Mouse (Mus musculus): ENCODE data around the gene Hmga1b. TPM values are rescaled to one million over a fixed set of nuclear protein-coding genes. Genes with fewer than 3 reads are reported as not detected.
A peak's percentile ranks its signal among the peaks of the same experiment; 100 is the strongest.

Hmga1b gene
- polyA plus RNA-seq, 1 experiment: 130 TPM

DNA sequence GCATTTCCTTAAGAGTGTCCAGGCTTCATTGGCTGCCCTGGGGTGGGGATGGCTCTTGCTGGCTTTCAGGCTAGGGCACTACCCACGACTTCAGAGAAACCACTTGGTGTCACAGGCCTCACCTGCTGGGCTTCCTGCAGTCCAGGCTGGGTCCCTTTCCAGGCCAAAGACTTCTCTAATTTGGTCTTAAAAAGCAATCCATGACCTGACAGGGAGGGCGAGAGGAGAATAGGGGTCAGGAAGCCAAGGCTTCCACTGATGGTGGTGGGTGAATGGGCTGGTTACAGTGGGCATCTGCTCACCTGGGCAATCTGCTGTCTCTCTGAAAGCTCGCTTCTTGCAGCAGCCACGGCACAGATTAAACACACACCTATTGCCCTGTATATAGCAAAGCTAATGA is 26.8 kb downstream of the Hmga1b start:
- H3K36me3 ChIP-seq (ENCODE audit: control insufficient read depth, insufficient read depth): peaks cover 26% of the 10 kb centered on the region
- H3ac ChIP-seq (ENCODE audit: control insufficient read depth, insufficient read length): no peak overlapping the region
- no peaks in the 10 kb centered on the region for H3K27me3 ChIP-seq (ENCODE audit: control insufficient read depth, insufficient read depth, insufficient read length)
- TF ChIP-seq POLR2A (IDR thresholded peaks at IDR 0.05; ENCODE audit: insufficient read length, low read depth) (no peak), MYOG (IDR thresholded peaks at IDR 0.05; ENCODE audit: control insufficient read depth in 1 of 3, insufficient read depth in 1 of 3, insufficient read length in 2 of 3, low read depth in 2 of 3) (no peak), SRF (IDR thresholded peaks at IDR 0.05; ENCODE audit: control insufficient read depth, insufficient read length, low read depth) (no peak), POLR2AphosphoS2 (IDR thresholded peaks at IDR 0.05; ENCODE audit: insufficient read length, low read depth) (no peak), CEBPB (IDR thresholded peaks at IDR 0.05; ENCODE audit: insufficient read depth, poor library complexity, severe bottlenecking) (no peak), MYOD1 (IDR thresholded peaks at IDR 0.05; ENCODE audit: control insufficient read depth in 1 of 3, insufficient read length in 2 of 3, low read depth in 2 of 3) (no peak), E2F4 (IDR thresholded peaks at IDR 0.05; ENCODE audit: insufficient read depth) (no peak), TCF12 (IDR thresholded peaks at IDR 0.05; ENCODE audit: insufficient read depth, poor library complexity, severe bottlenecking) (no peak), MAX (IDR thresholded peaks at IDR 0.05; ENCODE audit: low read depth) (no peak), TCF3 (IDR thresholded peaks at IDR 0.05; ENCODE audit: insufficient read length, low read depth) (no peak), REST (IDR thresholded peaks at IDR 0.05; ENCODE audit: insufficient read depth, insufficient read length) (no peak), USF1 (IDR thresholded peaks at IDR 0.05; ENCODE audit: low read depth) (no peak)
- H3K4me2 ChIP-seq (ENCODE audit: low read depth): no peak overlapping the region
- H3K4me3 ChIP-seq: no peak overlapping the region
- peaks cover 16% of the 10 kb centered on the region for H3K79me2 ChIP-seq (ENCODE audit: control insufficient read depth, insufficient read depth)

DNA sequence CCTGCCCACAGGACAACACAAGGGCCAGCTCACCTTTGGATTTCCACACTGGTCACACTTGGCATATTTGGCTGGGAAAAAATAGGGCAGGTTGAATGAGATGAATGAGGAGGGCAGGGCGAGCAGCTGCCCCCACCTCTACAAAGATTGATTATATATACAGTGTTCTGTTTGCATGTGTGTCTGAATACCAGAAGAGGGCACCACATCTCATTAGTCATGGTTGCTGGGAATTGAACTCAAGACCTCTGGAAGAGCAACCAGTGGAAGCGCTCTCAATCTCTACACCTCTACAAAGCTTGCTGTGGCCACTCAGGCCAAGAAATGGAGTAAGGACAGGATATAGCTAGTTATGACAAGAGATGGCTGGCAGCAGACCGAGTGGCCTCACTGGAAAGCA is 27.2 kb downstream of the Hmga1b start:
- Histone ChIP-seq H3K27me3 (ENCODE audit: control insufficient read depth, insufficient read depth, insufficient read length) (no peaks in the 10 kb centered on the region), H3ac (ENCODE audit: control insufficient read depth, insufficient read length) (no peak overlapping the region), H3K36me3 (ENCODE audit: control insufficient read depth, insufficient read depth) (peaks cover 26% of the 10 kb centered on the region), H3K4me2 (ENCODE audit: low read depth) (no peak overlapping the region), H3K79me2 (ENCODE audit: control insufficient read depth, insufficient read depth) (peaks cover 15% of the 10 kb centered on the region), H3K4me3 (no peak overlapping the region)
- TF ChIP-seq MYOG (IDR thresholded peaks at IDR 0.05; ENCODE audit: control insufficient read depth in 1 of 3, insufficient read depth in 1 of 3, insufficient read length in 2 of 3, low read depth in 2 of 3) (no peak), POLR2A (IDR thresholded peaks at IDR 0.05; ENCODE audit: insufficient read length, low read depth) (no peak), SRF (IDR thresholded peaks at IDR 0.05; ENCODE audit: control insufficient read depth, insufficient read length, low read depth) (no peak), TCF12 (IDR thresholded peaks at IDR 0.05; ENCODE audit: insufficient read depth, poor library complexity, severe bottlenecking) (no peak), E2F4 (IDR thresholded peaks at IDR 0.05; ENCODE audit: insufficient read depth) (no peak), MYOD1 (IDR thresholded peaks at IDR 0.05; ENCODE audit: control insufficient read depth in 1 of 3, insufficient read length in 2 of 3, low read depth in 2 of 3) (no peak), USF1 (IDR thresholded peaks at IDR 0.05; ENCODE audit: low read depth) (no peak), POLR2AphosphoS2 (IDR thresholded peaks at IDR 0.05; ENCODE audit: insufficient read length, low read depth) (no peak), MAX (IDR thresholded peaks at IDR 0.05; ENCODE audit: low read depth) (no peak), CEBPB (IDR thresholded peaks at IDR 0.05; ENCODE audit: insufficient read depth, poor library complexity, severe bottlenecking) (no peak), TCF3 (IDR thresholded peaks at IDR 0.05; ENCODE audit: insufficient read length, low read depth) (no peak), REST (IDR thresholded peaks at IDR 0.05; ENCODE audit: insufficient read depth, insufficient read length) (no peak)

DNA sequence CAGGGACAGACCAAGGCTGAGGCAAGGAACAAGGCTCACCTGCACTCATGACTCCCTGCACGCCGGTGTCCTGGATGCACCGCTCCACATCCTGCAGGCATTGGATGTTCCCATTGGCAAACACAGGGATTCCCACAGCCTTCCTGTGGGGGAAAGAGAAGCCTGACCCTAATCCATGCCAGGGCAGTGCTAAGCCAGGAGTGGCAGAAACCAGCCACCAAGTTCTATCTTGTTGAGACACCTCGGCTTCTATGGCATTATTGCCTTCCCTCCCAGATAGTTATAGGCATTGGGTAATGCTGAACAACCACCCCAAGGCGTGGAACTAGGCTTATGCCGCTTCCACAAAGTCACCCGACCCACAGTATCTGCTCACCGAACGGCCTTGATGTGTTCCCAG is 30.1 kb downstream of the Hmga1b start:
- peaks cover 15% of the 10 kb centered on the region for H3K36me3 ChIP-seq (ENCODE audit: control insufficient read depth, insufficient read depth)
- H3K27me3 ChIP-seq (ENCODE audit: control insufficient read depth, insufficient read depth, insufficient read length): no peaks in the 10 kb centered on the region
- H3K4me3 ChIP-seq: no peak overlapping the region
- peaks cover 16% of the 10 kb centered on the region for H3K79me2 ChIP-seq (ENCODE audit: control insufficient read depth, insufficient read depth)
- H3ac ChIP-seq (ENCODE audit: control insufficient read depth, insufficient read length): no peak overlapping the region
- no peak overlapping the region for H3K4me2 ChIP-seq (ENCODE audit: low read depth)
- TF ChIP-seq TCF3 (IDR thresholded peaks at IDR 0.05; ENCODE audit: insufficient read length, low read depth) (no peak), REST (IDR thresholded peaks at IDR 0.05; ENCODE audit: insufficient read depth, insufficient read length) (no peak), MYOG (IDR thresholded peaks at IDR 0.05; ENCODE audit: control insufficient read depth in 1 of 3, insufficient read depth in 1 of 3, insufficient read length in 2 of 3, low read depth in 2 of 3) (no peak), POLR2AphosphoS2 (IDR thresholded peaks at IDR 0.05; ENCODE audit: insufficient read length, low read depth) (no peak), E2F4 (IDR thresholded peaks at IDR 0.05; ENCODE audit: insufficient read depth) (no peak), SRF (IDR thresholded peaks at IDR 0.05; ENCODE audit: control insufficient read depth, insufficient read length, low read depth) (no peak), MAX (IDR thresholded peaks at IDR 0.05; ENCODE audit: low read depth) (no peak), MYOD1 (IDR thresholded peaks at IDR 0.05; ENCODE audit: control insufficient read depth in 1 of 3, insufficient read length in 2 of 3, low read depth in 2 of 3) (no peak), TCF12 (IDR thresholded peaks at IDR 0.05; ENCODE audit: insufficient read depth, poor library complexity, severe bottlenecking) (no peak), POLR2A (IDR thresholded peaks at IDR 0.05; ENCODE audit: insufficient read length, low read depth) (no peak), USF1 (IDR thresholded peaks at IDR 0.05; ENCODE audit: low read depth) (no peak), CEBPB (IDR thresholded peaks at IDR 0.05; ENCODE audit: insufficient read depth, poor library complexity, severe bottlenecking) (no peak)

DNA sequence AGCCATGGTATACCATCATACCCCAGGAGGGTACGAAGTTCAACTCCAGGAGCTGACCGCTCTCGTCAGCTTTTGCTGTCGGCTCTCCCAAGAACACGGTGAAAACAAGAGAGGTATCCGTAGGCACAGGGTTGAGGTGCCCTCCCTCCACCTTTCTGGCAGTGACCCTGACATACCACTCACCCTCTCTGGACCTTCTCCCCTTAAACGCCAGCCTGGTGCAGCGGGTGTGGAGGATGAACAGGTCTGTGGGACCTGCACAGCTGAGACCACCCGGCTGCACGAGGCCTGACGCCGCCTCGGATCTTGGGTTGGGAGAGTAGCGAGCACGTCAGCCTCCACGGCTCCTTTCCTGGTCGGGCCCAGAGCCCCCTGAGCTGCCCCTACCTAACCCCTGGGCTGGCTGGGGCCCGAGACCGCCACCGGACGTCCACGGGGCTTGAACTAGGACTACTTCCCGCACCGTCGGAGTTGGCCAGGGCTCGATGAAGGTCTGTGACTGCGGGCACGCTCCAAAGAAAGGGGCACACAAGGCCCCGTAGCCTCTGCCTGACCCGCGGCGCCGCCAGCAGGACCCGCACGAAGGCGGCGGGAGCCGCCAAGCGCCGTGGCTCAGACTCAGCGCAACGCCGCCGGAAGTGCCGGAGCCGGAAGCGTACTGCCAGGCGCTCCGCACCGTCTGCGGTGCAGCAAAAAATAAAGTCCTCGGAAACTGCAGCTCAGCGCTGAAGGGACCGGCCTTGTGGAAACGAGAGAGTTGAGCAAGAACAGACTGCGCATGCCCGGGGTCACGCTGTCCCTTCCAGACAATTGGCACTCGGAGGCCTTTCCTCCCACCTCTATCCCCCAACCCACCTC is 33.4 kb downstream of the Hmga1b start, which contains the start of gene Dus1l:
Gene Dus1l, minus strand, starts transcription at position 648 of the 858 bp plus-strand sequence.
- no peak for TF ChIP-seq MAX (IDR thresholded peaks at IDR 0.05; ENCODE audit: low read depth)
- peak; percentile 79 for TF ChIP-seq SRF (IDR thresholded peaks at IDR 0.05; ENCODE audit: control insufficient read depth, insufficient read length, low read depth)
- TF ChIP-seq USF1 (IDR thresholded peaks at IDR 0.05; ENCODE audit: low read depth): peak; percentile 20
- TF ChIP-seq REST (IDR thresholded peaks at IDR 0.05; ENCODE audit: insufficient read depth, insufficient read length): no peak
- TF ChIP-seq CEBPB (IDR thresholded peaks at IDR 0.05; ENCODE audit: insufficient read depth, poor library complexity, severe bottlenecking): 0 out of 2 replicates have a peak, but pooled peaks have one; percentile 28
- TF ChIP-seq TCF12 (IDR thresholded peaks at IDR 0.05; ENCODE audit: insufficient read depth, poor library complexity, severe bottlenecking): no peak
- TF ChIP-seq E2F4 (IDR thresholded peaks at IDR 0.05; ENCODE audit: insufficient read depth): no peak
- TF ChIP-seq TCF3 (IDR thresholded peaks at IDR 0.05; ENCODE audit: insufficient read length, low read depth): no peak
- peak; percentile 77 for TF ChIP-seq POLR2AphosphoS2 (IDR thresholded peaks at IDR 0.05; ENCODE audit: insufficient read length, low read depth)
- TF ChIP-seq POLR2A (IDR thresholded peaks at IDR 0.05; ENCODE audit: insufficient read length, low read depth): peak; percentile 76
- TF ChIP-seq MYOG (IDR thresholded peaks at IDR 0.05; ENCODE audit: control insufficient read depth in 1 of 3, insufficient read depth in 1 of 3, insufficient read length in 2 of 3, low read depth in 2 of 3): peak in 2 of 3 experiments; percentile 38 to 63
- no peak for TF ChIP-seq MYOD1 (IDR thresholded peaks at IDR 0.05; ENCODE audit: control insufficient read depth in 1 of 3, insufficient read length in 2 of 3, low read depth in 2 of 3)
- H3K4me2 ChIP-seq (ENCODE audit: low read depth): peak within 1 kb of the TSS; percentile 93
- peak within 1 kb of the TSS; percentile 62 for H3ac ChIP-seq (ENCODE audit: control insufficient read depth, insufficient read length)
- peaks cover under 1% of the 10 kb centered on the region for H3K36me3 ChIP-seq (ENCODE audit: control insufficient read depth, insufficient read depth)
- H3K4me3 ChIP-seq: peak within 1 kb of the TSS; percentile 79
- H3K79me2 ChIP-seq (ENCODE audit: control insufficient read depth, insufficient read depth): peaks cover 16% of the 10 kb centered on the region
- H3K27me3 ChIP-seq (ENCODE audit: control insufficient read depth, insufficient read depth, insufficient read length): no peaks in the 10 kb centered on the region

Data from myocyte (in vitro differentiated cells).